Mouse (Mus musculus) c-Kit-positive CD71-negative TER-119-negative erythroid progenitor cells, embryonic 14.5 days (primary cell): Measurements from ENCODE around the gene Grk3.

Experiments used
- DNase-seq: peaks from one replicate; pipeline ENCODE4 v3.0.0-alpha.2; 2013; ENCODE audit warnings: low read depth

Gene Grk3

DNA sequence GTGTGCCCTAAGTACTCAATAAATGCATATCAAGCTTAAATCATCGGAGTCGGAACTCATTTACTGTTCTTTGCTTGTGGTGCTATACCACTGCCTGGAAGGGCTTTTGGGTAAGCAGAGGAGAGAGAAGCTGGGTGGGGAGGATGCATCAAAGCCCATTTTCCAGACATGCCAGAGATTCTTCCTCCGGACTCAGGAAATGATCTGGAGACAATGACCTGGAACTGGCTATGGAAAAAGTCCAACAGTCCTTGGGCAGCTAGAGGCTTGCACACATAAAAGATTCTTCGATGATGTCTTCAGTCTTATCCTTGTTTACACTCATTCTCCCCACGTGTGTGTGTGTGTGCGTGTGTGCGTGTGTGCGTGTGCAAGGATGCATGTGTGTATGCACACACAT, 80.2 kb downstream of the Grk3 start:
- no peak for DNase-seq

DNA sequence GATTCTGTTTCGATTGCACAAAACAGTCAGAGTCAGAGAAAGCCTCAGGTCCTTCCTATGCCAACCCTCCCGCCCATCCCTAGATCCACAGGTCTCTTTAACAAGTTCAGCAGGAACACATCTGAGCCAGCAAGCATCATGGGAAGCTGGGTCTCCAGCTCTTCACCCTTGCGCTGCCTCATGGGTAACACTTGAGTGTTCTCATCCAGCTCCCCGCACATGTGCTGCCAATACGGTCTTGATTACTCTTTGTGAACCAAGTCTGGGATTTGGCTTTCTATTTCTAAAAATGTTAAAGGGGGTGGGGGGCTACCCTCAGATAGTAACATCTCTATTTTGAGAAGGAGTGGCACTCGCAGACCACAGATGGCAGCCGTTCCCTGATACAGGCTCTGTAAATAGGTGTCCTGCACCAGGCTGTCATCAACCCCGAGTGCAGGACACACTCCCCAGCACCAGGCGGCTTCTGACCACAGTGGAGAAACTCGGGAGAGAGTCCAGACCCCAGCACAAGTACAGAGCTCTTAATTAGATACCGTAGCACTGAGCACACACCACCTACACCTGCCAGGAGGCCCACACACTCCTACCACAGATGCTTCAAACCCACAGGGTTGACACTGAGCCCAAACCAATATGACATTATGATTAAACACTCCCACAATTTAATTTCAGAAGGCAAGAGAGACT, 82.6 kb downstream of the Grk3 start:
- DNase-seq: no peak

DNA sequence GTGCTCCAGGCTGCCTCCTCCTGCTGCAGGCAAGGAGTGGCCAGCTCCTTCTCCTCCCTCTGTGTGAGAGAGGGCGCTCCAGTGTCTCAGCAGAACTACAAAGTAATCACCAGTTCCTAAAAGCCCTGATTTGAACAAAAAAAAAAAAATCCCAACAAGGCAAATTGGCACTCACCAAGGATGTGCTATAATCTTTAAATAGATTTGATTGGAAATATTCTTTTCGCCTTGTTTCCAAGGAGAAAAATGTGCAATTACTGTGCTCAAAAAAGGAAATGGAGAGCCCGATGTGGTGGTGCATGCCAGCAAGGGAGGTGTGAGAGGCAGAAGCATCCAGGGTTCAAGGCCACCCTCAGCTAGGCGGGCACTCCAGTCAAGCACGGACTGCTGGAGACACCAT, 83.7 kb downstream of the Grk3 start:
- DNase-seq: no peak

DNA sequence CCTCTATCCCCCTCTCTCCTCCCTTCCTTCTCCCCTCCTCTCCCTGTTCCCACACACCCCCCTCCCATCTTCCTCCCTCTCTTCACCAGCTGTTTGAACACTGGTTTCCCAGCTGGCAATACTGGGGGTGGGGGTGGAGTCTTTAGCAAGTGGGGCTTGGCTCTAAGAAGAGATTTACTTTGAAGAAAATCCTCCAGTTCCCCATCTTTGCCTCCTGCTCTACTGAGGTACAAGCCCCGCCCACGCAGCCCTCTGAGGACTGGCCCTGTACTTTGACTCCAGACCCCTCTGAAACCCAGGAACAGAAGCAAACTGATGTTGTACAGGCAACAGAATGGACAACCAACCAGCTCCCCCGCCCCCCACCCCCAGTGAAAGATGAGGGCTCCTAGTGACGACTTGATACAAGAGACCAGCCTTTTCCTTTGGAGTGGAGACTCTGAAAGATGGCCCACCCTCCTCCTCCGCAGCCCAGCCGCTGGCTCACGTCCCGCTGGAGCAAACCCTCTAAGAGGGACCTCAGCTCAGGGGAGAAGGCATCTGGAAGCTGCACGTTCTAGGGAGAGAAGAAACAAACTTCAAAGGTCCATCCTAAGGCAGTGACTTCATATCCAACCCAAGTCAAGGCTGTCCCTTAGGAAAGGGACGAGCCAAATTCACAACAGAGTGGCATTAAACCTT, 87.2 kb downstream of the Grk3 start:
- DNase-seq: no peak

DNA sequence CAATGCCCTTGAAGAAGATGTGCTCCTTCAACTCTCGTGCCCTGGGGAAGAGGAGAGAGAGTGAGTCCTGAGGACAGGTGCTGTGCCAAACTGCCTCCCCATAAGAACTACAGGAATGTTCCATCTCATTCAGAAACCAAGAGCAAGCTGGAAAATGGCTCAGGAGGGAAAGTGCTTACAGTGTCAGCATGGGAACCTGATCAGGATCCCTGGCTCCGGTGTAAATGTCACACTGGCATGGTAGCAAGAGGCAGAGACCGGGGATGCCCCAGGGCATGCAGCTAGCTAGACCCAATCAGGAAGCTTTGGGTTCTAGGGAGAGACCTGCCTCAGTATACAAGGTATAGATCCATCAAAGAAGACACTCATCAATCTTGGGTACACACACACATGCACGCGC, 90.2 kb downstream of the Grk3 start:
- no peak for DNase-seq

DNA sequence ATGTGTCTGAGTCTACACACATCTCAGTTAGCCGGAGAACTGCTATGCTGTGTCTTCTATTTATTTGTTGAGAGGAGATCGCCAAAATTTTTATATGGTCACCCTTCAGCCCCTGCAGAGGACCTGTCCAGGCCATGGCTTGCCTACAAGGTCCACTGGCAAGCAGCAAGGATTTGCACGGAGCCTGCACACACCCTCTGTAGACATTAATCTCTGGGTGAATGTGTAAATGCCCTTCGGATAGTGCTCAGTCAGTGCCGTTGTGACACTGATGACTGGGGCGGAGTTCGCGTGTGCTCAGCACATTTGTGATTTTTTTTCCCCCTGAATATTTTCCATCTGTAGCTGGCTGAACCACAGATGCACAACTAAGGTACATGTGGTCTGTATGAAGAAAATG, 90.8 kb downstream of the Grk3 start:
- no peak for DNase-seq

DNA sequence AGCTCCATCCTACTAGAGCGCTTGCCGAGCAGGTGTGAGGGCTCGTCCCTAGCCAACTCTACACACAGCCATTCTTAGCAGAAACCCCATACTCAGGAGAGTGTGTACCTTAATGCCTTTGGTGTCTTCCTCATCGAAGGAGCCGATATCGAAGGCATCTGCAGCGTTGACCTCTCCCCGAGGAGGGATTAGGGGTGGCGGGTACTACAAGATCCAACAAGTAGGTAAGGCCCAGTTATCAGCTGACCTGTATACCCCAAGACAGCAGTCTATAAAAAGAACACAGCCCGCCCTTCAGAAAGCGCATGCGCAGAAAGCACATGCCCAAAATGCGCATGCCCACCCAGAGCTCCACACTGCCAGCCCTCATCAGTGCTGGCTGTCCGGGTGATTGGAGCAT, 91.8 kb downstream of the Grk3 start:
- no peak for DNase-seq

DNA sequence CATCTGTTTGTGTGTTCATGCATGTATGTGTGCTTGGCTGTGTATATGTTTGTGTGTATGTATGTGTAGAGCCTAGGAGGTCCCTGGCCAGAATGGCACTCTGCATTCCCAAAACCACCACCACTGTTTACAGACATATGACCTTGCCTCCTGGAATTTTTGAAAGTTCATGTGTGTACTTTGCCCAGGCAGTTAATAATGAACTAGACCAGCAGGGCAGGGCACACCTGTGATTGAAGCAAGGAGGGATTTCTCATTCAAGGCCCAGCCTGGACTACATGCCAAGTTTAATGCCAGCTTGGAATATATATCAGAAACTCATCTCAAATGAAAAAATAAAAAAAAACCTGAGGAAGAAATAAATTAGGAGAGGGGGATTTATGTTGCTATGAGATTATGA, 93.7 kb downstream of the Grk3 start:
- no peak for DNase-seq

DNA sequence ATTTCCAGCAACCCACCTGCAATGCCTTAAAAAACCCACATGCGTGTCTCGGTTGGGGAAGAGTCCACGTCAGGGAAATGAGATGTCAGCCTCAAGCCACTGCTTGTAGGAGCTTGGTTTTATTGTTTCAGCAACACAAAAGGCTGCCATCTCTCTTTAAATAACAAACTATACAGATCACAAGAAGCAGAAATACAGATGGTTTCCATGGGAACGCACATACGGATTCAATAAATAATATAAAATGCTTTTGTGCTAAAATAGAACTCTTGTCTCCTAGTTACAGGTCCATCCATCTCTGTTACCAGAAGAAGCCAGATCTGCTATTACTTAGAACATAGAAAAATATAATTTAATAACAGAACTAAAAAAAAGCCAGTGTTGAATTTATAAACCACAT, 105.2 kb downstream of the Grk3 start:
- DNase-seq: no peak

DNA sequence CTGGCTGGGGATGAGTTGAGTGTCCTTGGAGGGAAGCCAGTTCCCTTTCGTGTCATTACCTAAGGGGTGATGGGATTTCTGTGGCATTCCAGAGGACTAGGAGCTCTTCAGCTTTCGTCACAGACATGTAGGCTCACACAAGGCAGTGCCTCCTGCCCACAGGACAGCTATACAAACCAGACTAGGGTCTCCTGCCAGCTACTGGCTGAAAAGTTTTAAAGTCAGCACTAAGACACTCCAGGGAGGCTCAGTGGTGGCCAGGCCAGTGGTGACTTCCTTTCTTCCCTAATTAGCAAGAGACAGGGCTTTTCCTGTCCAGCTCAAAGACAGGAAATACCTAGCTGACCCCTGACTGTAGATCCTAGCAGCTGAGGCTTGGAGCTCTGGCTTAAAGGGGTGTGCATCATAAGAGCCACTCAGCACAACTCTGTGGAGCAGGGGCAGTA, 107.4 kb downstream of the Grk3 start:
- no peak for DNase-seq

DNA sequence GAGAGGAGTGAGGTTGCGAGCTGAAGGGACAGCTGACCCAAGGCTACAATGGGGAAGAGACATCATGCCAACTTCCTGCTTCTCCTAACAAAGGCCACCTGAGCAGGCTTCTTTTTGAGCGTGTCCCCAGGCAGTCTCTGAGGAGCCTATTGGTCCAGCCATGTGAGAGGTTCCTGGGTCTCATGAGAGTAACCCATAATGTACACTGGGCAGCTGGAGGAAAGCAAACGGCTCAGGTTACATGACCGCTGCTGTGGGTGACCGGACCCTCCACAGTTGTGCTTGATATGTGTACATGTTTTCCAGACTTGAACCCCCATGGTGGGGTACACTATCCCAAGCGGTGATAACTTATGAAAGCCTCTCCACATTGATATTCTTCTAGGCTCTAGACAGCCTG, 108.1 kb downstream of the Grk3 start:
- DNase-seq: no peak

DNA sequence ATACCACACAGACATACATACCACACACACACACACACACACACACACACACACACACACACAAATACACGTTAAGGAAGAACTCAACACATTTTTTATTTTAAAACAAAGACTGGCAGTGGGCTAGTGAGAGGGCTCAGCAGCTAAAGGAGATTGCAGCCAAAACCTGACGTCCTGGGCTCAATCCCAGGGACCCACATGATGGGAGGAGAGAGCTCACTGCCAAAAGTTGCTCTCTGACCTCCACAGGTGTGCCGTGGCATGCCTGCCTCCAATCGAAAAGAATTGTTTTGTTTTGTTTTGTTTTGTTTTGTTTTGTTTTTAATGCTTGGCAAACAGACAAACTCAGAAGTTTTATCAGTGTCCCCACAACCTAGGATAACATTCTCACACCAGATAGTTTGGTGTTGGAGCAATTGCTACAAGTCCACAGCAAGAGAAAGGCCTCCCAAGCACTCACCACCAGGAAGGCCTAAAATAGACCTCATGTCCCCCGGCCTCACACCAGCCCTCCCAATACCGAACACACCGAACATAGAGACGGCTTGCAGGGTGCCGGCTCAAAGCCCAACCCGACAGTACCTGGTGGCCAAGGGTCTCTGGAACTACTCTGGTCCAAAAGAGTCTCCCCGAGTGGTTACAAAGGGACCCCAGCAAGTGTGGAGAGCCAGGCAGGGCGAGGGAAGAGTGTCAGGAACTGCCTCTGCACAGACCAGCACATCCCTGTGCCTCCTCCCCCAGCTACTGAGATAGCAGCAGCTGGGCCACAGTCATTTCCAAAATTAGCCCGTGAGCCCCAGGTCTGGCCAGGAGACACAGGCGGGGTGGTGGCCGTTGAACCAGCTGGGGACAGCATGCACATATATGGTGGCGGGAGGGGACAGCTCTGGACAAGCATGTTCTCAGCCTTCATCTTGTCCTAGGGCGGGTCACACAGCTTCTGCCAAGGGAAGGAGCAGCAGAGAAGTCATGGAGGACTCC, 119.6 kb downstream of the Grk3 start, which contains the start of gene Myo18b:
Myo18b (minus strand) TSS at position 689 of the 981 bp plus-strand sequence.
- no peak for DNase-seq

DNA sequence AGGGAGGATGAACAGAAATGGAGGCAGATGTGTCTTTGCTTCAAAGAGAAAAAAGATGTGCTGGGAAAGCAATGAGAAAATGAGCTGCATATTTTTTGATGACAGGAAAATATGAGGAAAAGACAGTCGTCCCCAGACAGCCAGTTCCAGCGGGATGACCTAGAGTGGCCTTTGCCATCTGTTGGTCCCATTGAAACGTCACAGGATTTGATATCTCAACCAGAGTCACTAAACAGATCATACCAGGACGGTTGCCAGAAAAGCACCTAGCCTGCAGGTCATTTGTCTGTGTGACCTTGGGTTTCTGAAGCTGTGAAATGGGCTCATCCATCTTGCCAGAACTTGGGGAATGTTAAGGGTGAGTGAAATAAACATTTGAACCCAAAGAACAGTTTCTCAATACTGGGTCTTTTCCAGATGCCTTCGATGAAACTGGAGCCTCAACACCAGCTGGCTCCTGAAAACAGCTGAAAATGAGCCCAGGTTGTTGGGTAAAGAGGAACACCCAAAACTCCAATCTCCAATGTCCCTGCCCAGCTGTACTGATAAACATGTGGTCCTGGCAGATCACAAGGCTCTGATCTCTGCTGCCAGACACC, 122.0 kb downstream of the Grk3 start:
- no peak for DNase-seq

DNA sequence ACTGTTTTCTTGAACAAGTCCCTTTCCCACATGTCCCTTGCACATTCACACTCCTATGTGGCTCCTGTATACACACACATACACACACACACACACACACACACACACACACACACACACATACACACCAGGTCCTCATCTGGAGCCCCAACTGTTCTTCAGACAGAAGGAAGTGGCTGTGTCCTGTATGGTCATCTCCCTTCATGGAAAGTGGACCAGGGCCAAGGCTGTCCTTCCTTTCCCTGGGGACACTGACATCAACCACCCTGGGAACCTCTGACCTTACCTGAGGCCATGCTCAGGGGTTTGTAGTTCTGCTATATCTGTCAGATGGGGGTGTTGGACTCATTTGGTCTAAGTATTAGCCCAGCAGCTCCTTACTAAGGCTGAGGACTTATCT, 123.2 kb downstream of the Grk3 start:
- no peak for DNase-seq

DNA sequence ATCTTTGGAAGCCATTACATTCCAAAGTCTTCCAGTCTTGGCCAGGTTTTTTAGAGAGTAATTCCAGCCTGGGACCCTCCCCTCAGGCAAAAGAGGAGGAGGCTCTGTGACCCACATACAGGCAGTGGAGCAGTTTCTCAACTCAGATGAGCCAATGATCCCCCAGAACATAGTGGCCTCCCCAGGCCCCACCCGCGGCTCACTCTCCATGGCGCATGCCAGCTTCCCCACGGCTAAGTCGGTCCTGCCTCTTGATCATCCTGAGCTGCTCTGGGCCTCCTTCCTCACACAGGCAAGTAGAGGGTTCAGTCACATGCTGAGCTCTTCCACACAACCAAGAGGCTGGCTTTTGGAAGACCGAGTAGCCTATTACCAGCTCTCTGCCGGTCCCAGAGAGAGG, 126.9 kb downstream of the Grk3 start:
- no peak for DNase-seq

DNA sequence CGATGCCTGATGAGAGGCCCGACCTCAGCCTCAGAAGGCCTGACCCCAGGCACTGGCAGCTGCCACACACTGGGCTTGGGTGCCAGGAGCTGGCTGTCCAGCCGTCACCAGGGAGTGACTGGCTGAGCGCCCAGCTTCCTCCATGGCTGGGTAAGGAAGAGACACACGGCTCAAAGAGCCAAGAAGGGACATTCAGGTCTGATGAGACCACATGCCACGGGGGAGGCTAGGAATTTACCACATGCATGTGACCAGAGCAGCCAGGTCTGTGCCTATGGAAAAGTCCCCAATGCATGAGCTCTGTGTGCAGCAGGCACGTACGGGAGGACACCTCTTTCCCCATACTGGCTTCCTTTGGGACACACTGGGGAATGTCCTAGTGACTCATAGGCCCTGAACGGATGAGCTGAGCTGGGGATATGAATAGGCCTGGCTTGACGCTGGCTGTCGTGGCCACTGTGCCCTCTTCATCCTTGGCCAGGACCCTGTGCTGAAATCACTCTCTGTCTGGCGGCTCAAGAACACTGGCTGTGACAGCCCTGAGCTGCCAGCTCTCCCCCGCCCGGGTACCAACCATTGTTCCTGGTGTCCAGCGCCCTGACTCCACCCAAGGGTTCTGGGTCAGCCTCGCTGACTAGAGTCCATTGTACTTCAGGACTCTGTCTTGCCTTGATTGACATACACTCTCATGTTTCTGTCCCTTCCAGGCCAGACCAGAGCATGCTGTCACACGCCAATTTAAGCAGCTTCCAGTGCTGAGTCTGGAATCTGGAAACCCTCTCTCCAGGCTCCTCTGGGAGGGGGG, 128.7 kb downstream of the Grk3 start:
- no peak for DNase-seq

DNA sequence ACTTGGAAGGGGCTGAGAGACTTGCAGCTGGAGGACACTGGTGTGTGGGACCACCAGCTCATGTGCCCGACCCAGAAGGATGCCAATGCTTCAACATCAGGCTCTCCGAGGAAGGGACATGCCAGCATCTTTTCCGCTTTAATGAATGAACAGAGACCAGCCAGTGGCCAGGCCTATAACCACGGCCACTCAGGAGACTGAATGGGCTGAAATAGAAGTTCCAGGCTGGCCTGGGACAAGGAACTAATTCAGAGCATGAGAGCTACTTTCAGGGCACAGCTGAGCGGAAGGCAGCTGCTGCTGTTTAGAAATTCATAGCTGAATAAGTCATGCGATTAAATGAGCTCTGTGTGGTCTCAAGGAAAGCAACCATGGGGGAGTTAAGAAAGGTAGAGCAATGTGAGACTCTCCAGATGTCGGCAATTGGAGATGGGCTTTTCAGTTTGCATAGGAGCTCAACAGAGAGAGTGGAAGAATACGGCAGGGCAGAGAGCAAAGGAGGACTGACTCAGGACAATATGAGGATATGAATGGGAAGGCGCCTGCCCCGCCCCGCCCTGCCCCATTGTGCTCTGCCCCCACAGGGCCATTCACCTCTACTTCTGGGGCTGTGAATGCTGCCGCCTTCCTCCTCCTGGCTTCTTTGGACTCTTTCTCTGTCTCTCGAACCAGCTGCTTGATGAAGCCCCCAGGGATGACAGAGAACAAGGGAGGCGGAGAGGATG, 138.0 kb downstream of the Grk3 start:
- no peak for DNase-seq

DNA sequence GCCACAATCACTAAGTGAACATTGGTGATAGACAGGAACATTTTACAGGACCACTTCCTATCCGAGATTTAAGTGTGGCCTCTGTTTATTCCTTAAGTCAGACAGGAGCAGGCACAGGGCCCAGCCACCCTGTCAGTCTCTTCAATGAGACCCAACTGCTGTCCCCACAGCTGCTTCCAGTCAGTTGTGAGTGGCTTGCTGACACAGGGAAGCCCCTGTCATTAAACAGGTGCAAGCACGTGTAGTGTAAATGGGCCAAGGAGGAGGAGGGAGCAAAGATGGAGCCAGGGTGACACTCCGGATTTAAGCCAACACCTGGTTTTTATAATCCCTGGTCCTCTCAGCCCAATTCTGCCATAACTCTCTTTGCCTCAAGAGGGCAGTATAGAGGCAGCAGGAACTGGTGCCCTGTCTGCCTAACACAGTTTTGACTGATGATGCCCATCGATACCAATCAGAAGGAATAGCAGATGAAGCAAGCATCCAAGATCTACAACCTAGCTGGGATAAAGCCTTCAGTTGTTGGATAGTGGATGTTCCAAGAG, 138.7 kb downstream of the Grk3 start:
- peak; percentile 13 for DNase-seq

DNA sequence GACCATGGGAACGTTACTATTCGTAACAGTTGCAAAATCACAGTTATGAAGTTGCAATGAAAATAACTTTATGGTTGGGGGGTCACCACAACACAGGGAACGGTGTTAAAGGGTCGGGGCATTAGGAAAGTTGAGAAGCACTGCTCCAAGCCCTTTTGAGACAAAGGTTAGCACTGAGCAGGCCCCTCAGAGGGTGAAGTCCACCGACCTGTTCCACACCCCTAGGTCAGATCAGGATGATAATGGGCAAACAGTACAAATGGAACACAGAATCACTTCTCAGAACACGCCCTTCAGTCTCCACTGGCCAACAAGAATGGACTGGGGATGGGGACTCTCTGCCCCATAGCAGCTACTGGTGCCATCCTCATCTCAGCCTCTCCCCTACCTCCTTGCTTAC, 142.6 kb downstream of the Grk3 start:
- no peak for DNase-seq

DNA sequence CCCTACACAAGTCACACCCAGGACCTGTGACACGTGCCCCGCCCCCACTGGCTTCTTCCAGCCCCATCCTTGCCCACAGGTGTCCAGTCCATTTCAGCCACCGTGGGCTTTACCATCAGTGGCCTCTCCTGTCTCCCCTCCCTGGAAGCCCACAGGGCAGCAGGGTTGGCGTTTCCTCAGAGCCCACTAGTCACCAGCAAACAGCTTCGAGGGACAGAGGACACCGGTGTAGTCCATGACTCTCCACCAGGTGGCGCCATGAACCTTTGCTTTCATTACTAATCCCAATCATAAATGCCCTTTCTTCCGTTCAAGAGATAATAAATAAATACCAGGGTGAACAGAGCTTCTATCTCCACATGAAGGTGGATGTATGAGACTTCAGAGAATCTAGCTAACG, 144.9 kb downstream of the Grk3 start:
- DNase-seq: peak; percentile 44
